Mouse (Mus musculus) liver, adult 2 months (tissue): ENCODE data around the gene Naa15. TPM values are rescaled to one million over a fixed set of nuclear protein-coding genes. Genes with fewer than 3 reads are reported as not detected.

Experiments used
- DNase-seq: peaks from one replicate; pipeline ENCODE4 v3.0.0-alpha.2; 2011; ENCODE audit warnings: low read depth, low spot score; ENCODE audit errors: extremely low read depth
- H3K27ac ChIP-seq: fragments of 200-500 bp; replicated peaks from 2 replicates; pipeline ENCODE4 v1.5.1; 2012; ENCODE audit warnings: low read depth, mild to moderate bottlenecking, control low read depth, inconsistent platforms, low read length; ENCODE audit not compliant: insufficient read depth
- H3K27me3 ChIP-seq: fragments of 200-500 bp; 2 replicates; pipeline ENCODE4 v1.6.1; 2012; ENCODE audit warnings: mild to moderate bottlenecking, moderate library complexity, low read length, inconsistent platforms; ENCODE audit not compliant: control insufficient read depth, insufficient read depth
- H3K36me3 ChIP-seq: fragments of 200-500 bp; 2 replicates; pipeline ENCODE4 v1.6.1; 2012; ENCODE audit warnings: low read length, inconsistent platforms; ENCODE audit not compliant: control insufficient read depth, insufficient read depth
- H3K4me1 ChIP-seq: fragments of 200-500 bp; 2 replicates; pipeline ENCODE4 v1.6.1; 2011; ENCODE audit warnings: low read length; ENCODE audit not compliant: control insufficient read depth, insufficient read depth
- H3K4me3 ChIP-seq: fragments of 200-500 bp; 2 replicates; pipeline ENCODE4 v1.5.1; 2011; ENCODE audit warnings: low read depth, mild to moderate bottlenecking, control low read depth, low read length, moderate library complexity; ENCODE audit not compliant: insufficient read depth
- H3K79me2 ChIP-seq: fragments of 200-500 bp; 2 replicates; pipeline ENCODE4 v1.6.1; 2012; ENCODE audit warnings: inconsistent platforms, mild to moderate bottlenecking, low read length, moderate library complexity; ENCODE audit not compliant: control insufficient read depth, insufficient read depth
- H3K9ac ChIP-seq: fragments of 200-500 bp; 2 replicates; pipeline ENCODE4 v1.6.1; 2012; ENCODE audit warnings: low read depth, mild to moderate bottlenecking, control low read depth, inconsistent platforms, low read length
- CTCF ChIP-seq: fragments of 200-500 bp; IDR thresholded peaks from 2 replicates; pipeline ENCODE4 v1.5.1; 2011; ENCODE audit warnings: low read depth, low read length, control low read depth
- POLR2A ChIP-seq: fragments of 200-500 bp; IDR thresholded peaks from 2 replicates; pipeline ENCODE4 v1.6.1; 2011; ENCODE audit warnings: low read length, control low read depth; ENCODE audit not compliant: insufficient read depth; ENCODE audit errors: extremely low read depth
- WGBS: fragments of 180-500 bp; shearing (Covaris S2); methylation state at CpG from one replicate; pipeline ENCODE4 v1.1.7; 2018; 5-methylcytosine and 5-hydroxymethylcytosine counted together
- polyA plus RNA-seq: library from polyadenylated mRNA; depleted of rRNA; stranded (reverse); fragments of >200 nt; gene quantifications from 2 replicates; pipeline ENCODE4 v1.2.3, GENCODE M21; 2012
- total RNA-seq: library from RNA; depleted of rRNA; stranded (reverse); fragments of >200 nt; gene quantifications from 2 replicates; pipeline ENCODE4 v1.2.3, GENCODE M21; 2014

Naa15 gene
- total and polyA plus RNA-seq, 2 experiments = 2.0 to 14.8 TPM

DNA sequence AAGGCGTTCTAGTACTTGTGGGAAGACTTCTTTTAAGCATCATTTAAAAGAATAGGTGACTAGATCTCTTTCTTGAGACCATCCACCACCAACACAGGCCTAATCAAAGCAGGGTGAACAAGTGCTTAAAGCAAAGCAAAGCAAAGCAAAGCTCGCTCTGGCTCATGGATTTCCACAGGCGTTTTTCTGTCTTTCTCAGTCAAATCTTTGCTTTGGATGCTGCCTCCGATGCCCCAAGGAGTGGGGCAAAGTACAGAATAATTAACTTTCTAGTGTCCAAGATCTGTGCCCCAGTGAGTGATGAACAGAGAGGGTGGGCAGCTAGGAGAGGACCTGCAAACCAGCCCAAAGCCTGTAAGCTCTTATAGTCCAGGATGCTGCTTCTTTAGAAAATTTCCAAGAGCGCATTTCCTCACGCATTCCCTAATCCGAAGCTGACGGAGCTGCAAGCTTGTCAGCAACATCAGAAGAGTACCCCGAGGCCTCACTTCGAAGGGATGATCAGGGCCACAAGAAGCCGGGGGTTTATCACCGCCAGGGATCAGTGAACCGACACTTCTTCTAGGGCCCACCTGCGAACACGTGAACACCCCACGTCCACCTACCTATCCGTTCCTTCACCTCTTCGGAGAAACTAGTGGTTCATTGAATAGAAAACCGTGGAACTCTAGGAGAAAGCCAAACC, 19.3 kb upstream of the Naa15 start:
- no peak for DNase-seq
- Histone ChIP-seq H3K4me3 (no peak overlapping the region), H3K27me3 (no peaks in the 10 kb centered on the region; the same call in 1 of the 2 replicates), H3K79me2 (no peaks in the 10 kb centered on the region), H3K4me1 (no peaks in the 10 kb centered on the region; the same call in 1 of the 2 replicates), H3K27ac (no peak overlapping the region), H3K9ac (no peak overlapping the region), H3K36me3 (no peaks in the 10 kb centered on the region)
- no peak for TF ChIP-seq CTCF
- no peak for TF ChIP-seq POLR2A
- 69% methylated on average over 19 of the region's 19 CpGs for WGBS

DNA sequence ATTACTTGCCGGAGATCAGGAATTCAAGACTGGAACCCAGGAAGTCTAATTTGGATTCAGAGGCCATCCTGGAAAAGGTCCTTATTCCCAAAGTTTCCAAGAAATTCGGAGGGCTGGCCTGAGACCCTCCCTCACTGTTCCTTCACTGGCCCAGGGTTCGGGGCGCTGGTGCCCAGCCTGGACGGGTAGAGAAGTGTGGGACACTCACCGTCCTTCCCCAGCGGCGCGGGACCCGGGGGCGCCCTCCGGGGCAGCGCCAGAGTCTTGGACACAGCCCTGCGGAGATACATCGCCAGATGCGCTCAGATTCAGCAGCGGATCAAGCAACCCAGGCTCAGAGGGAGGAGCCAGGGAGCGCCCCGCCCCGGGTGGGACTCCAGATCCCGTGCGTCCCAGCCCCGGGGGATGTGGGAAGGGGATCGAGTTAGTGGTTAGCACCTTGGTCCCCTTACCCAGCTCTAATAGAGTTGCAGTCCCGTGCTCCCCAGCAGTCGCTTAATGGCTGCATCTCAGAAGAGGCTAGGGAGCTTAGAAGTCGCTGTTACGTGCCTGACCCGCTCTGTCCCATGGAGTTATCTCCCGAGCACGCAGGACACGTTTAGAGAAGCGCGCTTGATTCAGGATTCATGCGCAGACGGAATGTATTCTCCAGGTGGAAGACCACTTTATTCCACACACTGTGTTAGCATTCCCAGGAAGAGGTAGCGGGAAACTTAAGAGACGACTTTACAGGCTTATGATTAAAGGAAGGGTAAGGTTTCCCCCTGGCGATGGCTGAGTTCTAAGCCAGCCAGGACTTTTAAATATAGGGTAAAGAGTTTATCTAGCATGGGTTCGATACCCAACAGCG, 18.5 kb upstream of the Naa15 start, which contains the start of gene Mgarp:
Gene Mgarp, minus strand, starts transcription at position 520 of the 850 bp plus-strand sequence.
- Histone ChIP-seq H3K36me3 (no peaks in the 10 kb centered on the region), H3K4me1 (no peaks in the 10 kb centered on the region; the same call in 1 of the 2 replicates), H3K27ac (no peak within 1 kb of the TSS), H3K27me3 (no peaks in the 10 kb centered on the region; the same call in 1 of the 2 replicates), H3K4me3 (peak within 1 kb of the TSS; percentile 57), H3K79me2 (no peaks in the 10 kb centered on the region), H3K9ac (peak within 1 kb of the TSS; percentile 13)
- no peak for TF ChIP-seq CTCF
- TF ChIP-seq POLR2A = no peak
- 4% methylated on average over 41 of the region's 41 CpGs for WGBS
- no peak for DNase-seq

- Histone ChIP-seq H3K79me2 (no peaks in the 10 kb centered on the region), H3K4me1 (no peaks in the 10 kb centered on the region; the same call in 1 of the 2 replicates), H3K36me3 (no peaks in the 10 kb centered on the region), H3K9ac (no peak overlapping the region), H3K27ac (no peak overlapping the region), H3K4me3 (no peak overlapping the region), H3K27me3 (no peaks in the 10 kb centered on the region; the same call in 1 of the 2 replicates)
- 83% methylated on average over 15 of the region's 15 CpGs for WGBS
- DNase-seq = no peak
- no peak for TF ChIP-seq CTCF
- TF ChIP-seq POLR2A = no peak
These were observed 17.1 kb upstream of the Naa15 start for GRCm38 (mm10) chr3:51397700-51398299.

- WGBS = 58% methylated on average over 3 of the region's 3 CpGs
- H3K4me3 ChIP-seq = no peak overlapping the region
- H3K9ac ChIP-seq = no peak overlapping the region
- H3K79me2 ChIP-seq = no peaks in the 10 kb centered on the region
- peaks cover 5% of the 10 kb centered on the region; the same call in 1 of the 2 replicates for H3K36me3 ChIP-seq
- DNase-seq = no peak
- no peaks in the 10 kb centered on the region; the same call in 1 of the 2 replicates for H3K4me1 ChIP-seq
- TF ChIP-seq POLR2A = no peak
- no peak for TF ChIP-seq CTCF
- H3K27me3 ChIP-seq = no peaks in the 10 kb centered on the region; the same call in 1 of the 2 replicates
- H3K27ac ChIP-seq = no peak overlapping the region
These were observed 16.3 kb upstream of the Naa15 start for GRCm38 (mm10) chr3:51398667-51399066.

GRCm38 (mm10) chr3:51399531-51399930, 15.4 kb upstream of the Naa15 start:
- no peak overlapping the region for H3K27ac ChIP-seq
- H3K27me3 ChIP-seq = no peaks in the 10 kb centered on the region; the same call in 1 of the 2 replicates
- 69% methylated on average over 4 of the region's 4 CpGs for WGBS

More at GRCm38 (mm10) chr3:51399531-51399930, 15.4 kb upstream of the Naa15 start:
- no peak for TF ChIP-seq CTCF
- no peak for TF ChIP-seq POLR2A
- Histone ChIP-seq H3K4me1 (no peaks in the 10 kb centered on the region; the same call in 1 of the 2 replicates), H3K36me3 (peaks cover 6% of the 10 kb centered on the region; the same call in 1 of the 2 replicates), H3K9ac (no peak overlapping the region), H3K4me3 (no peak overlapping the region), H3K79me2 (no peaks in the 10 kb centered on the region)
- no peak for DNase-seq
